Comparison of ENCODE assay signal across 8 mouse cellular contexts in genomic region chr1:75000496-75000895, GRCm38 (mm10). TPM values are rescaled to one million over a fixed set of nuclear protein-coding genes. Genes with fewer than 3 reads are reported as not detected.
A peak's percentile ranks its signal among the peaks of the same experiment; 100 is the strongest.
DNase-seq lines count a peak whose midpoint lies in the region; ATAC-seq lines count a peak whose summit lies in the region.

No protein-coding gene starts in this region.

- WGBS in forebrain, embryonic 14.5 days, result 0% methylated on average over 1 of the region's 1 CpGs
- WGBS in forebrain, embryonic 12.5 days, result 0% methylated on average over 1 of the region's 1 CpGs
- WGBS in neural tube, embryonic 15.5 days, result 0% methylated on average over 1 of the region's 1 CpGs
- 0% methylated on average over 1 of the region's 1 CpGs for WGBS in embryonic facial prominence, embryonic 11.5 days

- H3K27ac ChIP-seq in forebrain, embryonic 14.5 days (ENCODE audit: low read depth, low read length), result no peak overlapping the region
- H3K27ac ChIP-seq in forebrain, embryonic 12.5 days, result no peak overlapping the region
- no peak overlapping the region for H3K27ac ChIP-seq in neural tube, embryonic 15.5 days (replicated peaks)
- H3K27ac ChIP-seq in embryonic facial prominence, embryonic 11.5 days (replicated peaks; ENCODE audit: low read depth, low read length), result no peak overlapping the region

- peak; percentile 39 for DNase-seq in forebrain, embryonic 14.5 days (ENCODE audit: low spot score)
- DNase-seq in neural tube, embryonic 10.5 days (ENCODE audit: extremely low spot score, low spot score), result peak; percentile 61
- DNase-seq in adrenal gland, postnatal 36 days, result peak; percentile 48 to 56
- peak; percentile 62 for DNase-seq in embryonic facial prominence, embryonic 11.5 days (ENCODE audit: low spot score)
- DNase-seq in left cerebral cortex, adult 18-20 months (ENCODE audit: low spot score in 2 of 2), result peak; percentile 21 to 61
- DNase-seq in right cerebral cortex, postnatal 4 days, result peak; percentile 41

- H3K9me3 ChIP-seq in forebrain, embryonic 14.5 days (replicated peaks; ENCODE audit: control insufficient read depth, low read length), result no peaks in the 10 kb centered on the region
- no peaks in the 10 kb centered on the region for H3K9me3 ChIP-seq in forebrain, embryonic 12.5 days
- H3K9me3 ChIP-seq in neural tube, embryonic 15.5 days (replicated peaks), result no peaks in the 10 kb centered on the region
- no peaks in the 10 kb centered on the region for H3K9me3 ChIP-seq in embryonic facial prominence, embryonic 11.5 days (replicated peaks; ENCODE audit: control insufficient read depth, low read length)

- no peaks in the 10 kb centered on the region for H3K4me1 ChIP-seq in forebrain, embryonic 14.5 days (ENCODE audit: control insufficient read depth, insufficient read depth, low read length)
- no peaks in the 10 kb centered on the region for H3K4me1 ChIP-seq in forebrain, embryonic 12.5 days
- H3K4me1 ChIP-seq in neural tube, embryonic 15.5 days, result no peaks in the 10 kb centered on the region
- H3K4me1 ChIP-seq in embryonic facial prominence, embryonic 11.5 days (ENCODE audit: control insufficient read depth, insufficient read depth, low read length), result no peaks in the 10 kb centered on the region

- H3K4me3 ChIP-seq in forebrain, embryonic 14.5 days (ENCODE audit: low read depth, low read length), result no peak overlapping the region
- H3K4me3 ChIP-seq in forebrain, embryonic 12.5 days (replicated peaks), result no peak overlapping the region
- no peak overlapping the region for H3K4me3 ChIP-seq in neural tube, embryonic 15.5 days (replicated peaks)
- H3K4me3 ChIP-seq in embryonic facial prominence, embryonic 11.5 days (ENCODE audit: low read depth, low read length), result no peak overlapping the region

- H3K27me3 ChIP-seq in forebrain, embryonic 14.5 days (replicated peaks; ENCODE audit: control insufficient read depth, insufficient read depth, low read length), result no peaks in the 10 kb centered on the region
- no peaks in the 10 kb centered on the region for H3K27me3 ChIP-seq in forebrain, embryonic 12.5 days
- no peaks in the 10 kb centered on the region for H3K27me3 ChIP-seq in neural tube, embryonic 15.5 days (replicated peaks)
- H3K27me3 ChIP-seq in embryonic facial prominence, embryonic 11.5 days (ENCODE audit: control insufficient read depth, insufficient read depth, low read length), result no peaks in the 10 kb centered on the region

- no peak overlapping the region for H3K9ac ChIP-seq in forebrain, embryonic 14.5 days (ENCODE audit: low read length)
- H3K9ac ChIP-seq in forebrain, embryonic 12.5 days, result no peak overlapping the region
- H3K9ac ChIP-seq in neural tube, embryonic 15.5 days (replicated peaks), result no peak overlapping the region
- no peak overlapping the region for H3K9ac ChIP-seq in embryonic facial prominence, embryonic 11.5 days (replicated peaks; ENCODE audit: low read length)

- no peak for ATAC-seq in forebrain, embryonic 14.5 days
- no peak for ATAC-seq in forebrain, embryonic 12.5 days (ENCODE audit: low FRiP score)
- no peak for ATAC-seq in neural tube, embryonic 15.5 days (ENCODE audit: low FRiP score)
- no peak for ATAC-seq in embryonic facial prominence, embryonic 11.5 days (replicated peaks; ENCODE audit: insufficient number of reproducible peaks, low FRiP score, low TSS enrichment, low read depth)

- no peak overlapping the region for H3K4me2 ChIP-seq in forebrain, embryonic 14.5 days (ENCODE audit: low read length)
- H3K4me2 ChIP-seq in forebrain, embryonic 12.5 days, result no peak overlapping the region
- H3K4me2 ChIP-seq in neural tube, embryonic 15.5 days, result no peak overlapping the region
- no peak overlapping the region for H3K4me2 ChIP-seq in embryonic facial prominence, embryonic 11.5 days (ENCODE audit: low read depth, low read length)

- no peaks in the 10 kb centered on the region for H3K36me3 ChIP-seq in forebrain, embryonic 14.5 days (ENCODE audit: control insufficient read depth, insufficient read depth, low read length)
- H3K36me3 ChIP-seq in forebrain, embryonic 12.5 days (replicated peaks), result no peaks in the 10 kb centered on the region
- H3K36me3 ChIP-seq in neural tube, embryonic 15.5 days, result no peaks in the 10 kb centered on the region
- no peaks in the 10 kb centered on the region for H3K36me3 ChIP-seq in embryonic facial prominence, embryonic 11.5 days (replicated peaks; ENCODE audit: control insufficient read depth, insufficient read depth, low read depth, low read length)

RNA-seq across cellular contexts. Expression of gene Ihh, which starts 49.0 kb away (rescaled TPM):
- polyA plus RNA-seq in forebrain, embryonic 14.5 days (2014; fragmentation: Nextera tagmentation; extraction: Ambion mirVana), result 0.09 and 0.20 TPM in 2 replicates
- 0.19 TPM in 1 of 2 replicates, not detected in the other for polyA plus RNA-seq in forebrain, embryonic 12.5 days (2016; fragmentation: Nextera tagmentation; extraction: Ambion mirVana)
- polyA plus RNA-seq in neural tube, embryonic 15.5 days (2015; fragmentation: Nextera tagmentation; extraction: Ambion mirVana), result 0.84 and 3.0 TPM in 2 replicates
- not detected for total RNA-seq in adrenal gland, postnatal 36 days (2021)
- polyA plus RNA-seq in embryonic facial prominence, embryonic 11.5 days (2014; fragmentation: Nextera tagmentation; extraction: Ambion mirVana), result 0.32 TPM in 1 of 2 replicates, not detected in the other
- under 1 TPM; 0.30 to 0.72 TPM for total RNA-seq in left cerebral cortex, adult 18-20 months (2021)
